Mouse (Mus musculus) ES-Bruce4 (cell line): ENCODE measurements at regions not wholly inside any gene's neighbourhood (a gene's known extent, or its start where the extent isn't known, plus 50 kb on each side); places are given as distances from the start of the nearest gene placed in this dataset.

Experiments used
- H3K27ac ChIP-seq: 2 replicates; pipeline ENCODE4 v1.5.1; 2012; ENCODE audit warnings: low read length, inconsistent platforms; ENCODE audit not compliant: insufficient read depth
- H3K27me3 ChIP-seq: 2 replicates; pipeline ENCODE4 v1.6.1; 2012; ENCODE audit warnings: mild to moderate bottlenecking, low read length, inconsistent platforms; ENCODE audit not compliant: control insufficient read depth, poor library complexity, insufficient read depth, severe bottlenecking
- H3K36me3 ChIP-seq: 2 replicates; pipeline ENCODE4 v1.6.1; 2012; ENCODE audit warnings: inconsistent platforms, mild to moderate bottlenecking, low read length, moderate library complexity; ENCODE audit not compliant: control insufficient read depth, poor library complexity, insufficient read depth, severe bottlenecking
- H3K4me1 ChIP-seq: one replicate; pipeline ENCODE4 v1.8.1; 2011; ENCODE audit warnings: low read length; ENCODE audit not compliant: control insufficient read depth, insufficient read depth
- H3K4me3 ChIP-seq: 2 replicates; pipeline ENCODE4 v1.5.1; 2011; ENCODE audit warnings: low read depth, mild to moderate bottlenecking, low read length
- H3K9ac ChIP-seq: 2 replicates; pipeline ENCODE4 v1.6.1; 2012; ENCODE audit warnings: low read depth, mild to moderate bottlenecking, inconsistent platforms; ENCODE audit not compliant: poor library complexity, severe bottlenecking
- H3K9me3 ChIP-seq: replicated peaks from 2 replicates; pipeline ENCODE4 v1.6.1; 2012; ENCODE audit warnings: mild to moderate bottlenecking, low read length, inconsistent platforms; ENCODE audit not compliant: control insufficient read depth, poor library complexity, insufficient read depth, severe bottlenecking
- CTCF ChIP-seq: IDR thresholded peaks from one replicate; pipeline ENCODE4 v1.8.1; 2011; ENCODE audit warnings: low read depth, low read length
- EP300 ChIP-seq: IDR thresholded peaks from 2 replicates; pipeline ENCODE4 v1.6.1; 2011; ENCODE audit warnings: low read depth, low read length; ENCODE audit not compliant: insufficient read depth
- POLR2A ChIP-seq: IDR thresholded peaks from one replicate; pipeline ENCODE4 v1.8.1; 2011; ENCODE audit warnings: low read length; ENCODE audit not compliant: insufficient read depth

DNA sequence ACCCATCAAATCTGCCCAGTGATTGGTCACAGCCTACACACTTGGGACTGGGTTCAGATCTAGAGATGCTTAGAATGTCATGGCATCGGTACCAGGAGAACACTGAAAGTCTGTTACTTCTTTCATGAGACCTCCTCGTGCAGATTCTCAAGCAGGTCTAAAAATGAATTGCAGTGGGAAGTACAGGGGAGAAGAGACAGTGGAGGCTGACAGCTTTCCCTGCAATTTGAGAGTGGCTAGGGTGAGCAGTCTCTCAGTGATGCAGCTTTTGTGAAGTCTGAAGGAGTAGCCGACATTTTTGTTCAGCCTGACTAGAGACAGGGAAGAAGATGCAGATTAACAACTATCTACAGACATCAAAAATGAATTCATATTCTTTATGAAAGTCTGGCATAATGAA lies 112.5 kb downstream of the Fam198b start:
- H3K9ac ChIP-seq: no peak overlapping the region
- H3K9me3 ChIP-seq: no peaks in the 10 kb centered on the region
- no peaks in the 10 kb centered on the region for H3K36me3 ChIP-seq
- no peak for TF ChIP-seq CTCF
- no peak overlapping the region for H3K27ac ChIP-seq
- no peaks in the 10 kb centered on the region for H3K4me1 ChIP-seq
- no peaks in the 10 kb centered on the region for H3K27me3 ChIP-seq
- no peak overlapping the region for H3K4me3 ChIP-seq

DNA sequence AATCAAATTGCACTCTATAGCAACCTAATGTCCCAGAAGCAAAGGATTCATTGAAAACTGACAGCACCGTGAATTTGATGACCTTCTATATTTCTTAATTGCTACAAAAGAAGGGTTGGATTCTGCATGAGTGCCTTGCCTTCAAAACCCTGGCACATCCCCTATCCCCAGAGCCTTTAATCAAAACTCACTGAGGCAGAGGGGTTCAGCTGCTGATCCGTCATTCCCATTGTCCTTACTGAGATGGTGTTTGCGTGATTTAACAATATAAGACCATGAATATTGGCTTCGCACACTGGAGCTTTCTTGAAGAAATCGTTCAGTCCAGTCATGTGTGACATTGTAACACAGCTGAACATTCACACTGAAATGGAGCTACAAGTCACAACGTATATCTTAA lies 118.0 kb downstream of the Fam198b start:
- Histone ChIP-seq H3K27me3 (no peaks in the 10 kb centered on the region; the same call in 1 of the 2 replicates), H3K9me3 (no peaks in the 10 kb centered on the region), H3K4me1 (no peaks in the 10 kb centered on the region), H3K9ac (no peak overlapping the region), H3K27ac (no peak overlapping the region), H3K4me3 (no peak overlapping the region), H3K36me3 (no peaks in the 10 kb centered on the region)
- TF ChIP-seq CTCF (no peak), POLR2A (no peak), EP300 (no peak)

DNA sequence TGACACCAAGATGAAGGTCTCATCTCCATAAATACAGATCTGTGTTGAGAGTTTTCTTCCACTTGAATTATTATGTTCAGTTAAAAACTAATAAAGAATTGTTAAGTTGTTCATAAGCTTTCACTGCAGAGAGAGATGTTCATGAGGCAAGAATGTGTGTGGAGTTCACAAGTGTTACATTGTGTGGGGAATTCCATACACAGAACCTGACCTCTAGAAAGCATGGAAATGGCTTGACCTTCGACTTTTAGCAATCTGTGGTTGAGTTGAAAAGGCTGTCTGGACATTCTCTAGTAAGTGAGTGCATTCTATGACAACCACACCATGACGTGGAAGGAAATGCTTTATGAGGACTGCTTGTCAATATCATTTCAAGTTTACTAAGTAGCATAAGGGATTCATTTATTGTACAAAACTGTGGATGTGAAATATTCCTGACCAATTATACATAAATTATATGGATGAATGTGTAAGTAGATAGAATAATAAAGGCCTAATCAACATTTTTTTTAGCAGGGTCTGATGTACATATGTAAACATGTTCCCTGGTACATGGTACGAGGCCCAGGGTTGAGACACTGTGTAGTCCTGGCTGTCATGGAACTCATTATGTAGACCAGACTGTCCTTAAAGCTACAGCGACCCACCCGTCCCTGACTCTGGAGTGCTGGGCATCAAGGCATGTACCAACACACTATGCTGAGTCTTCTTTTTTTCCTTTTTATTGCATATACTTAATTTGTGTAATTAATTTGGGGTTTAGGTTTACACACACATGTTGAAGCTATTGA lies 119.2 kb downstream of the Fam198b start:
- TF ChIP-seq EP300 (no peak), POLR2A (no peak), CTCF (no peak)
- no peaks in the 10 kb centered on the region; the same call in 1 of the 2 replicates for H3K27me3 ChIP-seq
- H3K9ac ChIP-seq: no peak overlapping the region
- no peaks in the 10 kb centered on the region for H3K9me3 ChIP-seq
- H3K27ac ChIP-seq: no peak overlapping the region
- H3K4me3 ChIP-seq: no peak overlapping the region
- no peaks in the 10 kb centered on the region for H3K36me3 ChIP-seq
- H3K4me1 ChIP-seq: no peaks in the 10 kb centered on the region

DNA sequence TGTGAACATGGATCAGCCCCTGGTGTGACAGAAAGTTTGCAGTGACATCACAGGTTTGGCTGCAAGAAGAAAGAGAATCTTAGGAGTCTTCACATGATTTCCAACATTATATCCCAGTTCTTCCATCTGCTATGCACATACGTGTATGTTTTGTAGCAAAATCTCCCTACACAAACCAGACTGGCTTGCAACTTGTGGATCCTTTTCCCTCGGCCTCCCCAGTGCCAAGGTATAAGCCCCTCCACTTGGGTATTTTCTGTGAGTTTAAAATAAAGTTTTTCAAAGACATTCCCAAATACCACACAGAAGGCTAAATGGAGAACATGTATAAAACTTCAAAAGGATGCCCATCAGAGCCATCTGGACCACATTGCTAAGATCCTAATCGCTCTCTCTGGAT lies 120.2 kb downstream of the Fam198b start:
- no peaks in the 10 kb centered on the region for H3K4me1 ChIP-seq
- TF ChIP-seq EP300: no peak
- TF ChIP-seq CTCF: no peak
- no peak for TF ChIP-seq POLR2A
- no peak overlapping the region for H3K9ac ChIP-seq
- H3K36me3 ChIP-seq: no peaks in the 10 kb centered on the region
- no peaks in the 10 kb centered on the region for H3K9me3 ChIP-seq
- no peak overlapping the region for H3K4me3 ChIP-seq
- no peak overlapping the region for H3K27ac ChIP-seq
- no peaks in the 10 kb centered on the region; the same call in 1 of the 2 replicates for H3K27me3 ChIP-seq

GRCm38 (mm10) chr3:80004966-80005365 lies 120.6 kb downstream of the Fam198b start:
- Histone ChIP-seq H3K4me1 (no peaks in the 10 kb centered on the region), H3K4me3 (no peak overlapping the region), H3K9ac (no peak overlapping the region), H3K36me3 (no peaks in the 10 kb centered on the region), H3K27ac (no peak overlapping the region), H3K27me3 (no peaks in the 10 kb centered on the region; the same call in 1 of the 2 replicates), H3K9me3 (no peaks in the 10 kb centered on the region)
- TF ChIP-seq CTCF (no peak), POLR2A (no peak), EP300 (no peak)

DNA sequence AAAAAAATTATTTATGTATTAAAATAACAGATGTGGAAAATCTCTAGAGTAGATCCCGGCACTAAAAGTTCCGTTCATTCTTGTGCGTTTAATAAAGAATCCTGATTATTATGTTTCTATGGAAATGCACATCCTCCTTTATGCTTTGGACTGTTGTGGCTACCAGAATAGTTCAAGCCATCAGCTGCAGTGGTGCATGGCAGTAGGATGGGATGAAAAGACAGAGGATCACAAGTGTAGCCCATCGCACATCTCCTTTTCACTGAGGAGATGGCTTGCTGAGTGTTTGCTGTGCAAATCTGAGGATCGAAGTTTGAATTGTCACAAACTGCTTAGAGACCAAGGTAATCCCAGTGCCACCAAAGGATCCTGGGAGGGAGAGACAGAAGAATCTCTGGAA lies 121.0 kb downstream of the Fam198b start:
- H3K27me3 ChIP-seq: no peaks in the 10 kb centered on the region; the same call in 1 of the 2 replicates
- H3K4me1 ChIP-seq: no peaks in the 10 kb centered on the region
- no peak overlapping the region for H3K4me3 ChIP-seq
- no peak overlapping the region for H3K9ac ChIP-seq
- no peak overlapping the region for H3K27ac ChIP-seq
- H3K36me3 ChIP-seq: no peaks in the 10 kb centered on the region
- H3K9me3 ChIP-seq: no peaks in the 10 kb centered on the region
- TF ChIP-seq EP300: no peak
- no peak for TF ChIP-seq POLR2A
- no peak for TF ChIP-seq CTCF
